Mouse (Mus musculus): ENCODE data around the gene Sema3b.

Gene Sema3b

GRCm38 (mm10) chr9:107632478-107632877, 23.4 kb upstream of the Sema3b start:
- DNase-seq: no peak

GRCm38 (mm10) chr9:107631861-107632260, 22.8 kb upstream of the Sema3b start:
- no peak for DNase-seq

GRCm38 (mm10) chr9:107631311-107631826, 22.3 kb upstream of the Sema3b start:
- no peak for DNase-seq

GRCm38 (mm10) chr9:107630576-107630975, 21.5 kb upstream of the Sema3b start:
- DNase-seq: no peak

GRCm38 (mm10) chr9:107629901-107630425, 20.9 kb upstream of the Sema3b start:
- peak; percentile 78 for DNase-seq

GRCm38 (mm10) chr9:107629411-107629730, 20.3 kb upstream of the Sema3b start:
- peak; percentile 55 for DNase-seq

- DNase-seq: no peak
Measured at GRCm38 (mm10) chr9:107628721-107629410, 19.8 kb upstream of the Sema3b start.

- DNase-seq: no peak
Measured at GRCm38 (mm10) chr9:107627387-107628255, 18.6 kb upstream of the Sema3b start.

GRCm38 (mm10) chr9:107626844-107627277, 17.8 kb upstream of the Sema3b start:
- peak; percentile 96 for DNase-seq

- no peak for DNase-seq
Measured at GRCm38 (mm10) chr9:107626158-107626843, 17.3 kb upstream of the Sema3b start.

GRCm38 (mm10) chr9:107625351-107626128, 16.5 kb upstream of the Sema3b start:
- peak; percentile 56 for DNase-seq

- no peak for DNase-seq
Measured at GRCm38 (mm10) chr9:107624951-107625350, 15.9 kb upstream of the Sema3b start.

GRCm38 (mm10) chr9:107624539-107624938, 15.5 kb upstream of the Sema3b start:
- DNase-seq: peak; percentile 75

GRCm38 (mm10) chr9:107620954-107621353, 11.9 kb upstream of the Sema3b start:
- DNase-seq: no peak

- DNase-seq: no peak
Measured at GRCm38 (mm10) chr9:107619546-107619879, 10.5 kb upstream of the Sema3b start.

- no peak for DNase-seq
Measured at GRCm38 (mm10) chr9:107618778-107619545, 9.9 kb upstream of the Sema3b start.

- no peak for DNase-seq
Measured at GRCm38 (mm10) chr9:107618098-107618497, 9.1 kb upstream of the Sema3b start.

- DNase-seq: no peak
Measured at GRCm38 (mm10) chr9:107617461-107617860, 8.4 kb upstream of the Sema3b start.

GRCm38 (mm10) chr9:107615035-107615434, 6.0 kb upstream of the Sema3b start:
- no peak for DNase-seq

- no peak for DNase-seq
Measured at GRCm38 (mm10) chr9:107612945-107613569, 4.0 kb upstream of the Sema3b start.

Data from thymus, postnatal 14 days (tissue).